Mouse (Mus musculus) cortical plate, adult 2 months (tissue): ENCODE results near the gene Gm10337.

ENCODE experiments used
- CTCF ChIP-seq: fragments of 200-500 bp; IDR thresholded peaks from 2 replicates; pipeline ENCODE4 v1.5.1; 2011; ENCODE audit warnings: mild to moderate bottlenecking, control low read depth, low read length; ENCODE audit not compliant: insufficient read depth; ENCODE audit errors: extremely low read depth
- POLR2A ChIP-seq: fragments of 200-500 bp; IDR thresholded peaks from 2 replicates; pipeline ENCODE4 v1.6.1; 2011; ENCODE audit warnings: mild to moderate bottlenecking, low read length, control low read depth; ENCODE audit not compliant: insufficient read depth; ENCODE audit errors: extremely low read depth

GRCm38 (mm10) chr15:102461430-102462075 lies 42.0 kb upstream of the Gm10337 start:
- TF ChIP-seq POLR2A (no peak), CTCF (no peak)
